Mouse (Mus musculus): ENCODE data around the gene Kcnj3.

Gene Kcnj3

DNA sequence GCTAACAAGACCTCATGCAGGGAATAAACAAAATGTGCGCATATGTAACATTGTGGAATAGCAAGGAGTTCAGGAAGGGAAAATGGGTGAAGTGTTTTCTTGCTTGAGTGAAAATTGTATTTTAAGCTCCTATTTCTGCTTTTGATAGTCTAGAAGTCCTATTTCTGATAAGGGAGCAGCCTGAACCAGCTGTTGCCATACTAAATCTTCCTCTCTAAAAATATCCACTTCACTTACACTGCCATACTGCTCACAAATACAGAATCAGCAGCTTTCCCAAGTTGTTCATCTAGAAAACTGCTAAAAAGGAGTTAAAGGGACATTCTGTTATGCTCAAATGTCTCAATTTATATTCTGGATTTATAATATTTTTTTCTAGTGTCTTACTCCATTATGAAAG, 69.9 kb downstream of the Kcnj3 start:
- no peak for DNase-seq (ENCODE audit: low read depth in 1 of 2, low spot score in 2 of 2)

DNA sequence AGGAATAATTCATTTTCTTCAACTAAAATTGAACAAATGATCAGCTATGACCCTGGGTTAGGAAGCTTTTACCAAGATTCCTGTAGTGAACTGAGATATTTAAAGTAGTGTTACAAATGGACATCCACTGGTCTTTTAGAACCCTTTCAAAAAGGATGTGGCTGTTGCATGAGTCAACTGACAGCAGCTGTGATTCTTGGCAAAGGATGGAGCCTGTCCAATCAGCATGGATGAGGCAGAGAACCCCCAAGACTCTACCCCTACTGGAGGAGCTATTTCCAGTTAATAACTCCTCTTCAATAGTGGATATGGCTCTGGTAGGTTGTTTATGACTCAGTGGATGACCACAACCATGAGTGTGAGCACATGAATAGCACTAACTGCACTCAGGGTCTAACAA, 81.5 kb downstream of the Kcnj3 start:
- no peak for DNase-seq (ENCODE audit: low read depth in 1 of 2, low spot score in 2 of 2)

DNA sequence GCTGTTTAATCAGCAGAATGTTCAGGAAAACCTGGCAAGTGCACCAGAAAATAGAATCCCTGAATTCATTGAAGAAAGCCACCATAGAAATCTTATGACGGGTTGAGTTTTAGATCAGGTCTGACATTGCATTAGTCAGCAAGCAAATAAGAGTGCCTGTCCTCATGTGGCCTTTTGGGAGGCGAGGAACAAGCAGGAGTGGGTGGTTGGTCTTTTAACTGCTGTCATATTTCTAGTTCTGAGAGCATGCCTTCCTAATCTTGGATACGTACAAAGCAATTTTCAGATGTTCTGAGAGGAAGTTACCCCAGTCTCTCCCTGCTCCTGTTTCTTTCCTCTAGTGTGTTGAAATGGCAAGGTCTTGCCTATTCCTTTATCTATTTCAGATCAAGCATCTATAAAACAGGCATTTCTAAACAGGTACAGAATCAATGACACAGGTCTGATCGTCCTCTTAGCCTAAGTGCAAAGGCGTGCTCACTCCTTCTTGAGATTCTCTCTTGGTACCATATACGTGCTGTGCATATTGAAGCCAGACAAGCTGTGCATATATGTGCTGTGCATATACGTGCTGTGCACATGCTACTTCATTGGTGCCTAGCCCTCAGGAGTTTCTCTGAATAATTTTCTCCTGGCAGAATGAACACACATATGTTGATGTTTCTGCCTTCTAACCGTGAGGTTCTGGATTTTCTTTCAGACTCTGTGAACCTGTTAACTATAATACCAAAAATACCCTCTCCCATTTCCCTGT, 97.1 kb downstream of the Kcnj3 start:
- DNase-seq (ENCODE audit: low read depth in 1 of 2, low spot score in 2 of 2) = no peak

DNA sequence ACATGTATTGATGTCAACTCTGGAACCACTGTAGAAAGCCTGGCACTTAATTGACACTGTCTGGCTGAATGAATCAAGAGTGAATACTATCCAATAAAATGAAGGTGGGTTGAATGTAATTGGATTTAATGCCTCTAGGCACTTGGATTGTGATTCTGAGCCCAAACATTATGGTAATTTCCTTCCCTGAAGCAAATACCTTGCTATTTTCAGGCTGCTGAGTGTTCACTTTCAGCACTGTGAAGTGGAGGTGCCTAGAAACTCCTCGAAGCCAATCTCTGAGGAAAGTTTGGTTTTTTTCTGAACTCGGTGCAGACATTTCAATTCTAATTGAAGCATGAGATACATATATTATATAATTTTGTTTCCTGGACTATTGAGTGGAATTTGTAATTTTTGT, 99.2 kb downstream of the Kcnj3 start:
- no peak for DNase-seq (ENCODE audit: low read depth in 1 of 2, low spot score in 2 of 2)

DNA sequence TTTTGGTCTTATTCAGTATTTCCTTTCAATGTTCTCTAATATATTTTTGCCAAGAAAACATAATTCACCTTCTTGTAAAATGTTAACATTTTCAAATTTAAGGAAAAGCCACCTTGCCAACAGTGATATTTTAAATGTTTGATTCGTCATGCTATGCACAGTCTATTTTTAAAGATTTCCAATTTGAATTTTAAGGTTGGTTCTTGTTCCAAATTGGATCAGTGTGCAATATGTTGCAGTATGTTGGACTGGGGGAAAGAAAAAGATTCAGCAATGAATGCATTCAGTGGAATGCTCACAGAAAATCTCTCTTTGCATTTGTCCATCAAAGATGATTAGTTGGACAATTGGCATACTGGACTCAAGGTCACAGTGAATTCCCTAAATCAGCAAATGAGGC, 99.7 kb downstream of the Kcnj3 start:
- no peak for DNase-seq (ENCODE audit: low read depth in 1 of 2, low spot score in 2 of 2)

DNA sequence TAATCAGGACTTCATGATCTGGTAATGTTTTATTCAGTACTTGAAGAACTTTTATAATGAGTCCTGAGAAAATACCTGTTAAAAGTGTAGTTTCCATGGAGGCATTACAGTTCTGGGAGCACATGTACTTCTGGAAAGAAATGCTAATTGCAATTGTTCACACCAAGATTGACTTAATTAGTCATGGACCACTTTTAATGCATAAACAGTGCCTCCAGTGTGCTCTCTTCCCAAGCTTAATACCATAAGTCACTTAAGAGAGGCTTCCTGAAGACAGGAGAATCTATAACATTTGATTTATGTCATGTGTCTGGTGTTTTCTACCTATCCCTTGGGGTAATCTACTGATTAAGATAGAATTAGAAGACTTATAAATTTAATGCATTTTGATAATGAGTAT, 111.8 kb downstream of the Kcnj3 start:
- DNase-seq (ENCODE audit: low read depth in 1 of 2, low spot score in 2 of 2) = no peak

DNA sequence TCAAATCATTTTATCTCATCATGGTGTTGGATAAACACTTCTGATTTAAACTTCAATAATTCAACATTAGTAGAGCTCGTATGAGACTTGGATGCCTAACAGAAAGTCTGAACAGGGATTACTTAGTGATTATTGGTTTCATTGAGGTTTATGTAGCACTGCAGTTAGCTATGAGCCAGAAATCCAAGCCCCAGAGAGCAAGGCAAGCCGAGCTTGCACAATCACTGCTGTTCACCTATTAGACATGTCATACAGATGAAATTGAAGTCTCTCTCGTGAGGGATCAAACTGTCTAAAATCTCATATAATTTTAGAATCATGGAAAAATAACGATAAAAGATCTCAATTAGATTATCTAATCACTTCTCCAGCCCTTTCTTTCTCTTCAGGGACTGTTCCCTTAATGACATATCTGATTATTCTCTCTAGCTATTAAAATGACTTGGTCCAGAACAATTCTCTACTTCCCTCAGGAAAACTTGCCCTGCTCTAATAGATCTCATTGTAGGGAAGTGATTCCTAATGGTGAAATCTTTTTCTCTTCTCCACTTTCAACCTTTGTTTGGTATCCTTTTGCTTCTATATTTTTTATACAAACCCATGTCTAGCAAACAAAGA, 122.7 kb downstream of the Kcnj3 start:
- DNase-seq (ENCODE audit: low read depth in 1 of 2, low spot score in 2 of 2) = no peak

DNA sequence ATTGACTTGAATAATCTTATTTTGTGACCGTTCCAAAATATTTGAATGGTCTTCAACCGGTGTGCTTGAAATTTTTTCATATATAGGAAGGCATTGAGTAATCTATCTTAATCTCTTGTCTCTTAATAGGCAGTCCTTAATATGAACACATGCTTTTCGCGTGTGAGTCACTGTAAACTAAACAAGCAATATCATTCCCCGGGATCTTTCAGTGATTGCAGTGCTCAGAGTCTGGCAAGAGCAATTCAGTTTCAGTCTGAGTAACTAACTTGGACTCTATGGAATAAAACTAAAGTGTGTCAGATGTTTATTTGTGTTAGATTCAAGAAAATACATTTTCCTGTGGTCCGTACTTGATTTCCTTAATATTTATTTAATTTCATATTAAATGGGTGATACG, 133.5 kb downstream of the Kcnj3 start:
- no peak for DNase-seq (ENCODE audit: low read depth in 1 of 2, low spot score in 2 of 2)

DNA sequence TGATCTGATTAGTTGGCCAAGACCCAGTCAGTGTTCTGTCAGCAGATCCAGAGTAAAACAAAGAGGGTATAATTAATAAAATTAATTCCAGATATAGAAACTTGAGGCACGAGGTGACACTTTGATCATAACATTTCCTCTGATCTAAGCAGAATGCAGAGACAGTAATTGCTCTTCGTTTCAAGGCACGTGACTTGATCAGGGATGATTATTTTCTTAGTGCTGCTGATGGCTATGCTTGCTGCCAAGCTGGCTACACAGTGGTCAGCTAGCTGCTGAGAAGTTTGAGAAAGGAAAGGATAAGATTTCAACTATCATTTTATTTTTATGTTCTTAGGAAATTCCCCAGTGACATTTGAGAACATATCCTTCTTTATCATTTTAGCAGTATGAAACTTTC, 135.7 kb downstream of the Kcnj3 start:
- DNase-seq (ENCODE audit: low read depth in 1 of 2, low spot score in 2 of 2) = no peak

DNA sequence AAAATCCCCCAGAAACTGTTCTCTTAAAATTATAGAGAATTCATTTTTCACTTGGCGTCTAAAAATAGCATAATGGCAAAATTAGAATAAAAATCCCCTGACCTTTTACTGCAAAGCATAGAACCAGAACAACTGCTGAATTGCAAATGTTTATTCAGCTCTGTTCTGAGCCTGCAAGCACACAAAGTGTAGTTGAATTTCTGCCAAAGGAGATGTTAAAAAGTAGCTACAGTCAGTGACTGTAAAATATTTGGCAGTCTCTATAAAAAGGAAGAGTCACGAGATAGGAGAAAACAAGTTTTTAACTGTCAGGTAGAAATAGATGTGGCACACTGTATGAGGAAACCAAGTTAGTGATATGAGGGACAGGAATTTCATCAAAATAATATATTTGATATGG, 144.5 kb downstream of the Kcnj3 start:
- DNase-seq (ENCODE audit: low read depth in 1 of 2, low spot score in 2 of 2) = no peak

DNA sequence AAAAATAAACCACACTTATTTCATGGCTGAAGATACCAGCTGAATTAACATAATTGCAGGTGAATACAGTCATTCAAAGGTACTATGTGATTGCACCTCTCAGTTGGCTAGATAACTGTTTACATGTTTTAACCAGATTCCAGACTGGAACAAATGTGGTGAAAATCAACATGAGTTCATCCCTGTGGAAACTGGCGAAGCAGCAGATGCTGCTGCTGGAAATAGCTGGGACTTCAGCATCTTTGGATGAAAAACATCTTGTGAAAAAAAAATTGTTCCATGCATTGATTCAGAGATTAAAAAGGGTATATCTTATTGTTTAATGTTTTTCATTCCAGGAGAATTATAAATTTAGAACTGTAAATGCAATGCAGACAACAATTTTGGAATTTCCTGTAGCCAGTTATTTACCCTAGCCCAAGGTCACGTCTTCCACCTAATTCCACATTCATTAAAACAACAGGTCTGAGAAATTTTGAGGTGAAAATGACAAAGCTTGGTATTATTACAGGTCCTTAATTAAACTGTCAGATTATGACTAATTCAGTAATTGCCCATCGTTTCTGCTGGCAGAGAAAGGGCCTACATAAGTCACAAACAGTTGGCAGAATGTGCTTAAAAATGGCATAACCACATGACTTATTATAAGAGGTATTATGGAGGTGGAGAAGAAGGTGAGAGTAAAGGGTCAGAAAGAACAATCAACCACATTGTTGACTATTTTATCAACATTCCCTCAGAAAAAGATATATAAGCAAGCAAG, 155.6 kb downstream of the Kcnj3 start:
- no peak for DNase-seq (ENCODE audit: low read depth in 1 of 2, low spot score in 2 of 2)

Measured in monocyte, adult 2 months (primary cell).